Mouse (Mus musculus): Measurements from ENCODE around the gene H2al1e. TPM values are rescaled to one million over a fixed set of nuclear protein-coding genes. Genes with fewer than 3 reads are reported as not detected.
"Not testable (repeated sequence)": the region's sequence is repeated elsewhere in the genome, so short reads cannot be mapped to it uniquely, and the experiment has no call there.

The H2al1e gene
- polyA plus RNA-seq, 1 experiment from 2014 or later = not detected

DNA sequence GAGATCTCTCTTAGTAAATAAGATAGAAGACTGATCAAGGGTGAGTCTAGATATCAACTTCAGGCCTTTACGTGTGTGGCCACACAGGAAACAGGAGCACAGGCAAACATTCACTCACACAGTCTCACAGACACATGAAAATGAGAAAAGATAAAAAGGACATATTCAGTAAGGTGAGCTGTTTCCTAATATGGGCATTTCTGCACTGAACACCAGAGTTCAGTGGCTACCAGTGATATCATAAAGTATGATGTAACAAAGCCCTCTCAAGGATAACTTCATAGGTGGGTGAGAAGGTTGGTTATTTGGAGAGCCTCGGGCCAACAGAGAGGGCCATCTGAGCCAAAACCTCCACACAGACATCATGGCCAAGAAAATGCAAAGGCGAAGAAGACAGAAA, 12.8 kb upstream of the H2al1e start, which contains the start of gene H2al1a:
H2al1a (plus strand) TSS at position 301 of the 400 bp plus-strand sequence.
- not testable (repeated sequence) for DNase-seq (ENCODE audit: low spot score); H3K27me3 ChIP-seq (ENCODE audit: control insufficient read depth, insufficient read depth, low read length); ATAC-seq (ENCODE audit: low FRiP score); H3K4me1 ChIP-seq (replicated peaks; ENCODE audit: control insufficient read depth, insufficient read depth, low read length); H3K9ac ChIP-seq (ENCODE audit: low read depth, low read length); H3K27ac ChIP-seq (ENCODE audit: low read depth, low read length); H3K9me3 ChIP-seq (ENCODE audit: control insufficient read depth, low read length); H3K36me3 ChIP-seq (ENCODE audit: control insufficient read depth, insufficient read depth, low read length); H3K4me2 ChIP-seq (replicated peaks; ENCODE audit: low read depth, low read length); H3K4me3 ChIP-seq (ENCODE audit: low read depth, low read length)
- WGBS = no CpG with 5 or more reads among the region's 3 CpGs

DNA sequence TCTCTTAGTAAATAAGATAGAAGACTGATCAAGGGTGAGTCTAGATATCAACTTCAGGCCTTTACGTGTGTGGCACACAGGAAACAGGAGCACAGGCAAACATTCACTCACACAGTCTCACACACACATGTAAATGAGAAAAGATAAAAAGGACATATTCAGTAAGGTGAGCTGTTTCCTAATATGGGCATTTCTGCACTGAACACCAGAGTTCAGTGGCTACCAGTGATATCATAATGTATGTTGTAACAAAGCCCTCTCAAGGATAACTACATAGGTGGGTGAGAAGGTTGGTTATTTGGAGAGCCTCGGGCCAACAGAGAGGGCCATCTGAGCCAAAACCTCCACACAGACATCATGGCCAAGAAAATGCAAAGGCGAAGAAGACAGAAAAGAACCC, 9.6 kb upstream of the H2al1e start, which contains the start of gene H2al1b:
H2al1b (plus strand) TSS at position 301 of the 400 bp plus-strand sequence.
- H3K4me1 ChIP-seq (replicated peaks; ENCODE audit: control insufficient read depth, insufficient read depth, low read length); H3K27ac ChIP-seq (ENCODE audit: low read depth, low read length); DNase-seq (ENCODE audit: low spot score); H3K9ac ChIP-seq (ENCODE audit: low read depth, low read length); H3K9me3 ChIP-seq (ENCODE audit: control insufficient read depth, low read length); ATAC-seq (ENCODE audit: low FRiP score); H3K36me3 ChIP-seq (ENCODE audit: control insufficient read depth, insufficient read depth, low read length); H3K4me3 ChIP-seq (ENCODE audit: low read depth, low read length); H3K4me2 ChIP-seq (replicated peaks; ENCODE audit: low read depth, low read length); H3K27me3 ChIP-seq (ENCODE audit: control insufficient read depth, insufficient read depth, low read length): not testable (repeated sequence)
- 87% methylated on average over 1 of the region's 3 CpGs for WGBS

- H3K4me3 ChIP-seq (ENCODE audit: low read depth, low read length); ATAC-seq (ENCODE audit: low FRiP score); H3K4me1 ChIP-seq (replicated peaks; ENCODE audit: control insufficient read depth, insufficient read depth, low read length); H3K9ac ChIP-seq (ENCODE audit: low read depth, low read length); H3K4me2 ChIP-seq (replicated peaks; ENCODE audit: low read depth, low read length); DNase-seq (ENCODE audit: low spot score); H3K9me3 ChIP-seq (ENCODE audit: control insufficient read depth, low read length); H3K27ac ChIP-seq (ENCODE audit: low read depth, low read length); H3K36me3 ChIP-seq (ENCODE audit: control insufficient read depth, insufficient read depth, low read length); H3K27me3 ChIP-seq (ENCODE audit: control insufficient read depth, insufficient read depth, low read length): not testable (repeated sequence)
- WGBS = 100% methylated on average over 1 of the region's 6 CpGs
Measured at GRCm38 (mm10) chrX:11305355-11305754, 6.4 kb upstream of the H2al1e start, which contains the start of gene H2al1c. Gene H2al1c, plus strand, starts transcription at chrX:11305655.

DNA sequence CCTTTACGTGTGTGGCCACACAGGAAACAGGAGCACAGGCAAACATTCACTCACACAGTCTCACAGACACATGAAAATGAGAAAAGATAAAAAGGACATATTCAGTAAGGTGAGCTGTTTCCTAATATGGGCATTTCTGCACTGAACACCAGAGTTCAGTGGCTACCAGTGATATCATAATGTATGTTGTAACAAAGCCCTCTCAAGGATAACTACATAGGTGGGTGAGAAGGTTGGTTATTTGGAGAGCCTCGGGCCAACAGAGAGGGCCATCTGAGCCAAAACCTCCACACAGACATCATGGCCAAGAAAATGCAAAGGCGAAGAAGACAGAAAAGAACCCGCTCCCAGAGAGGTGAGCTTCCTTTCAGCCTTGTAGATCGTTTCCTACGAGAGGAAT, 3.2 kb upstream of the H2al1e start, which contains the start of gene H2al1d:
H2al1d (plus strand) TSS at position 301 of the 400 bp plus-strand sequence.
- DNase-seq (ENCODE audit: low spot score); H3K4me1 ChIP-seq (replicated peaks; ENCODE audit: control insufficient read depth, insufficient read depth, low read length); H3K4me3 ChIP-seq (ENCODE audit: low read depth, low read length); H3K27me3 ChIP-seq (ENCODE audit: control insufficient read depth, insufficient read depth, low read length); H3K9ac ChIP-seq (ENCODE audit: low read depth, low read length); H3K36me3 ChIP-seq (ENCODE audit: control insufficient read depth, insufficient read depth, low read length); H3K4me2 ChIP-seq (replicated peaks; ENCODE audit: low read depth, low read length); H3K27ac ChIP-seq (ENCODE audit: low read depth, low read length); H3K9me3 ChIP-seq (ENCODE audit: control insufficient read depth, low read length); ATAC-seq (ENCODE audit: low FRiP score): not testable (repeated sequence)
- WGBS = no CpG with 5 or more reads among the region's 6 CpGs

- H3K27me3 ChIP-seq (ENCODE audit: control insufficient read depth, insufficient read depth, low read length); H3K36me3 ChIP-seq (ENCODE audit: control insufficient read depth, insufficient read depth, low read length); H3K4me2 ChIP-seq (replicated peaks; ENCODE audit: low read depth, low read length); DNase-seq (ENCODE audit: low spot score); H3K9me3 ChIP-seq (ENCODE audit: control insufficient read depth, low read length); H3K9ac ChIP-seq (ENCODE audit: low read depth, low read length); H3K27ac ChIP-seq (ENCODE audit: low read depth, low read length); H3K4me3 ChIP-seq (ENCODE audit: low read depth, low read length); H3K4me1 ChIP-seq (replicated peaks; ENCODE audit: control insufficient read depth, insufficient read depth, low read length); ATAC-seq (ENCODE audit: low FRiP score): not testable (repeated sequence)
- no CpG with 5 or more reads among the region's 6 CpGs for WGBS
Measured at GRCm38 (mm10) chrX:11314858-11315257, 3.1 kb downstream of the H2al1e start, which contains the start of gene H2al1f. Gene H2al1f, plus strand, starts transcription at chrX:11315158.

DNA sequence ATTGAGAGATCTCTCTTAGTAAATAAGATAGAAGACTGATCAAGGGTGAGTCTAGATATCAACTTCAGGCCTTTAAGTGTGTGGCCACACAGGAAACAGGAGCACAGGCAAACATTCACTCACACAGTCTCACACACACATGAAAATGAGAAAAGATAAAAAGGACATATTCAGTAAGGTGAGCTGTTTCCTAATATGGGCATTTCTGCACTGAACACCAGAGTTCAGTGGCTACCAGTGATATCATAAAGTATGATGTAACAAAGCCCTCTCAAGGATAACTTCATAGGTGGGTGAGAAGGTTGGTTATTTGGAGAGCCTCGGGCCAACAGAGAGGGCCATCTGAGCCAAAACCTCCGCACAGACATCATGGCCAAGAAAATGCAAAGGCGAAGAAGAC, 6.2 kb downstream of the H2al1e start, which contains the start of gene H2al1g:
H2al1g (plus strand) TSS at position 301 of the 400 bp plus-strand sequence.
- H3K4me2 ChIP-seq (replicated peaks; ENCODE audit: low read depth, low read length); H3K27ac ChIP-seq (ENCODE audit: low read depth, low read length); H3K4me1 ChIP-seq (replicated peaks; ENCODE audit: control insufficient read depth, insufficient read depth, low read length); H3K9me3 ChIP-seq (ENCODE audit: control insufficient read depth, low read length); ATAC-seq (ENCODE audit: low FRiP score); H3K9ac ChIP-seq (ENCODE audit: low read depth, low read length); H3K36me3 ChIP-seq (ENCODE audit: control insufficient read depth, insufficient read depth, low read length); H3K4me3 ChIP-seq (ENCODE audit: low read depth, low read length); DNase-seq (ENCODE audit: low spot score); H3K27me3 ChIP-seq (ENCODE audit: control insufficient read depth, insufficient read depth, low read length): not testable (repeated sequence)
- whole genome bisulfite sequencing = no CpG with 5 or more reads among the region's 3 CpGs

DNA sequence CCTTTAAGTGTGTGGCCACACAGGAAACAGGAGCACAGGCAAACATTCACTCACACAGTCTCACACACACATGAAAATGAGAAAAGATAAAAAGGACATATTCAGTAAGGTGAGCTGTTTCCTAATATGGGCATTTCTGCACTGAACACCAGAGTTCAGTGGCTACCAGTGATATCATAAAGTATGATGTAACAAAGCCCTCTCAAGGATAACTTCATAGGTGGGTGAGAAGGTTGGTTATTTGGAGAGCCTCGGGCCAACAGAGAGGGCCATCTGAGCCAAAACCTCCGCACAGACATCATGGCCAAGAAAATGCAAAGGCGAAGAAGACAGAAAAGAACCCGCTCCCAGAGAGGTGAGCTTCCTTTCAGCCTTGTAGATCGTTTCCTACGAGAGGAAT, 9.5 kb downstream of the H2al1e start, which contains the start of gene H2al1h:
H2al1h (plus strand) TSS at position 301 of the 400 bp plus-strand sequence.
- H3K9me3 ChIP-seq (ENCODE audit: control insufficient read depth, low read length); H3K27me3 ChIP-seq (ENCODE audit: control insufficient read depth, insufficient read depth, low read length); H3K27ac ChIP-seq (ENCODE audit: low read depth, low read length); H3K36me3 ChIP-seq (ENCODE audit: control insufficient read depth, insufficient read depth, low read length); ATAC-seq (ENCODE audit: low FRiP score); DNase-seq (ENCODE audit: low spot score); H3K4me2 ChIP-seq (replicated peaks; ENCODE audit: low read depth, low read length); H3K4me3 ChIP-seq (ENCODE audit: low read depth, low read length); H3K4me1 ChIP-seq (replicated peaks; ENCODE audit: control insufficient read depth, insufficient read depth, low read length); H3K9ac ChIP-seq (ENCODE audit: low read depth, low read length): not testable (repeated sequence)
- WGBS = no CpG with 5 or more reads among the region's 6 CpGs

- not testable (repeated sequence) for H3K4me2 ChIP-seq (replicated peaks; ENCODE audit: low read depth, low read length); H3K36me3 ChIP-seq (ENCODE audit: control insufficient read depth, insufficient read depth, low read length); H3K27ac ChIP-seq (ENCODE audit: low read depth, low read length); H3K4me1 ChIP-seq (replicated peaks; ENCODE audit: control insufficient read depth, insufficient read depth, low read length); DNase-seq (ENCODE audit: low spot score); H3K9ac ChIP-seq (ENCODE audit: low read depth, low read length); H3K27me3 ChIP-seq (ENCODE audit: control insufficient read depth, insufficient read depth, low read length); ATAC-seq (ENCODE audit: low FRiP score); H3K4me3 ChIP-seq (ENCODE audit: low read depth, low read length); H3K9me3 ChIP-seq (ENCODE audit: control insufficient read depth, low read length)
- WGBS = 80% methylated on average over 1 of the region's 5 CpGs
Measured at GRCm38 (mm10) chrX:11324359-11324758, 12.6 kb downstream of the H2al1e start, which contains the start of gene H2al1i. Gene H2al1i, plus strand, starts transcription at chrX:11324659.

DNA sequence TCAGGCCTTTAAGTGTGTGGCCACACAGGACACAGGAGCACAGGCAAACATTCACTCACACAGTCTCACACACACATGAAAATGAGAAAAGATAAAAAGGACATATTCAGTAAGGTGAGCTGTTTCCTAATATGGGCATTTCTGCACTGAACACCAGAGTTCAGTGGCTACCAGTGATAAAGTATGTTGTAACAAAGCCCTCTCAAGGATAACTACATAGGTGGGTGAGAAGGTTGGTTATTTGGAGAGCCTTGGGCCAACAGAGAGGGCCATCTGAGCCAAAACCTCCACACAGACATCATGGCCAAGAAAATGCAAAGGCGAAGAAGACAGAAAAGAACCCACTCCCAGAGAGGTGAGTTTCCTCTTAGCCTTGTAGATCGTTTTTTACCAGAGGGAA, 15.8 kb downstream of the H2al1e start, which contains the start of gene H2al1j:
H2al1j (plus strand) TSS at position 301 of the 400 bp plus-strand sequence.
- H3K9me3 ChIP-seq (ENCODE audit: control insufficient read depth, low read length); H3K4me3 ChIP-seq (ENCODE audit: low read depth, low read length); H3K9ac ChIP-seq (ENCODE audit: low read depth, low read length); ATAC-seq (ENCODE audit: low FRiP score); H3K4me1 ChIP-seq (replicated peaks; ENCODE audit: control insufficient read depth, insufficient read depth, low read length); H3K36me3 ChIP-seq (ENCODE audit: control insufficient read depth, insufficient read depth, low read length); H3K27me3 ChIP-seq (ENCODE audit: control insufficient read depth, insufficient read depth, low read length); H3K4me2 ChIP-seq (replicated peaks; ENCODE audit: low read depth, low read length); DNase-seq (ENCODE audit: low spot score); H3K27ac ChIP-seq (ENCODE audit: low read depth, low read length): not testable (repeated sequence)
- 87% methylated on average over 2 of the region's 2 CpGs for WGBS

Measured in hindbrain, embryonic 11.5 days (tissue).